Comparison of ENCODE assay signal across 9 mouse cellular contexts in genomic region chr15:85037343-85037690, GRCm38 (mm10). TPM values are rescaled to one million over a fixed set of nuclear protein-coding genes. Genes with fewer than 3 reads are reported as not detected.
DNase-seq lines count a peak whose midpoint lies in the region; ATAC-seq and TF ChIP-seq lines count a peak whose summit lies in the region.
"Had no signal": no experiment of that assay in that cellular context is flagged by ENCODE, and none has a peak within 500 bp of the region (broad histone marks: within the 10 kb centered on the region; RNA-seq: fewer than 3 reads in every experiment).

No protein-coding gene starts in this region.

- H3K4me2 ChIP-seq in forebrain, embryonic 12.5 days, result peak overlapping the region; percentile 69
- peak overlapping the region; percentile 80 for H3K4me2 ChIP-seq in liver, embryonic 14.5 days (ENCODE audit: low read depth)

- H3K79me2 ChIP-seq in heart, adult 2 months (replicated peaks; ENCODE audit: control insufficient read depth, insufficient read depth, low read length), result no peaks in the 10 kb centered on the region
- H3K79me2 ChIP-seq in C2C12 (ENCODE audit: control insufficient read depth, insufficient read depth), result peaks cover 47% of the 10 kb centered on the region

- peak overlapping the region; percentile 86 for H3K27ac ChIP-seq in heart, adult 2 months
- no peak overlapping the region for H3K27ac ChIP-seq in forebrain, embryonic 12.5 days
- H3K27ac ChIP-seq in liver, embryonic 14.5 days, result no peak overlapping the region

- no peak for TF ChIP-seq EP300 in heart, adult 2 months (IDR thresholded peaks at IDR 0.05; ENCODE audit: insufficient read depth, low read depth, low read length)
- TF ChIP-seq EP300 in liver, embryonic 14.5 days (IDR thresholded peaks at IDR 0.05; ENCODE audit: low read depth), result no peak

- no peak for TF ChIP-seq CTCF in heart, adult 2 months (IDR thresholded peaks at IDR 0.05)
- TF ChIP-seq CTCF in C2C12 (IDR thresholded peaks at IDR 0.05; ENCODE audit: control insufficient read depth, insufficient read depth, insufficient read length), result no peak
- no peak for TF ChIP-seq CTCF in liver, embryonic 14.5 days (IDR thresholded peaks at IDR 0.05; ENCODE audit: low read depth)

- H3K4me1 ChIP-seq in heart, adult 2 months (ENCODE audit: control insufficient read depth, insufficient read depth, low read length), result peaks cover 14% of the 10 kb centered on the region
- peaks cover 26% of the 10 kb centered on the region for H3K4me1 ChIP-seq in forebrain, embryonic 12.5 days
- H3K4me1 ChIP-seq in liver, embryonic 14.5 days (replicated peaks; ENCODE audit: control insufficient read depth in 2 of 2, insufficient read depth in 2 of 2, low read length in 1 of 2), result peaks cover 5 to 10% of the 10 kb centered on the region in 2 experiments

- peaks cover 29% of the 10 kb centered on the region for H3K79me3 ChIP-seq in C2C12 (ENCODE audit: low read depth)

- H3K4me3 ChIP-seq in heart, adult 2 months, result peak overlapping the region; percentile 73
- peak overlapping the region; percentile 92 for H3K4me3 ChIP-seq in C2C12 (ENCODE audit: insufficient read depth, poor library complexity, severe bottlenecking)
- H3K4me3 ChIP-seq in forebrain, embryonic 12.5 days (replicated peaks), result peak overlapping the region; percentile 64
- peak overlapping the region; percentile 72 for H3K4me3 ChIP-seq in liver, embryonic 14.5 days (ENCODE audit: insufficient read depth in 1 of 2, low read depth in 2 of 2, low read length in 2 of 2)

- H3ac ChIP-seq in C2C12 (ENCODE audit: control insufficient read depth, insufficient read length, low read depth), result peak overlapping the region; percentile 92

- no peaks in the 10 kb centered on the region for H3K27me3 ChIP-seq in heart, adult 2 months (ENCODE audit: control insufficient read depth, insufficient read depth, low read length)
- no peaks in the 10 kb centered on the region for H3K27me3 ChIP-seq in C2C12 (ENCODE audit: control insufficient read depth, insufficient read depth, insufficient read length)
- peaks cover 44% of the 10 kb centered on the region for H3K27me3 ChIP-seq in forebrain, embryonic 12.5 days
- no peaks in the 10 kb centered on the region for H3K27me3 ChIP-seq in liver, embryonic 14.5 days (ENCODE audit: control insufficient read depth, insufficient read depth, low read length)

- peak; percentile 10; the same call in 1 of the 2 replicates for ATAC-seq in forebrain, embryonic 12.5 days (ENCODE audit: low FRiP score)
- no peak for ATAC-seq in liver, embryonic 14.5 days (ENCODE audit: insufficient read depth)

- no peak for DNase-seq in heart, adult 2 months
- DNase-seq in heart, postnatal 10 days, result no peak
- no peak for DNase-seq in liver, embryonic 14.5 days (ENCODE audit: low read depth in 3 of 3, low spot score in 3 of 3)
- DNase-seq in right cerebral cortex, postnatal 36 days (ENCODE audit: low spot score in 2 of 2), result no peak
- DNase-seq in gastrocnemius, adult 18-20 months (ENCODE audit: low spot score), result no peak
- DNase-seq in B cell, adult 2 months, result no peak

- 2% methylated on average over 8 of the region's 8 CpGs for WGBS in heart, adult 2 months
- 6% methylated on average over 8 of the region's 8 CpGs for WGBS in forebrain, embryonic 12.5 days
- under 1% methylated on average over 8 of the region's 8 CpGs for WGBS in liver, embryonic 14.5 days (ENCODE audit: insufficient replicate concordance)

- TF ChIP-seq POLR2A in heart, adult 2 months (IDR thresholded peaks at IDR 0.05; ENCODE audit: insufficient read depth, low read depth, low read length), result no peak

- peak overlapping the region; percentile 88 for H3K9ac ChIP-seq in heart, adult 2 months (ENCODE audit: low read depth, low read length)
- peak overlapping the region; percentile 81 for H3K9ac ChIP-seq in forebrain, embryonic 12.5 days
- peak overlapping the region; percentile 79 for H3K9ac ChIP-seq in liver, embryonic 14.5 days (replicated peaks)

- H3K9me3 ChIP-seq in forebrain, embryonic 12.5 days, result no peaks in the 10 kb centered on the region
- no peaks in the 10 kb centered on the region for H3K9me3 ChIP-seq in liver, embryonic 14.5 days (ENCODE audit: control insufficient read depth, low read length)

- intact Hi-C loops in heart, adult 2 months (cut with DNase I), result loop anchor here (2.0 kb wide), 1 partner anchor 49 kb away; the partner anchor contains the start of gene 5031439G07Rik
- intact Hi-C loops in heart, postnatal 10 days (cut with DNase I), result no loop called here

- no peaks in the 10 kb centered on the region for H3K36me3 ChIP-seq in heart, adult 2 months (ENCODE audit: control insufficient read depth, insufficient read depth, low read length)
- H3K36me3 ChIP-seq in C2C12 (ENCODE audit: control insufficient read depth, insufficient read depth), result no peaks in the 10 kb centered on the region
- no peaks in the 10 kb centered on the region for H3K36me3 ChIP-seq in forebrain, embryonic 12.5 days (replicated peaks)
- H3K36me3 ChIP-seq in liver, embryonic 14.5 days (replicated peaks; ENCODE audit: control insufficient read depth, insufficient read depth, low read depth), result no peaks in the 10 kb centered on the region

TF ChIP-seq in C2C12, 6 proteins besides CTCF, POLR2A, EP300 and RAD21:
- TF ChIP-seq CEBPB (IDR thresholded peaks at IDR 0.05; ENCODE audit: low read depth) (no peak), FOSL1 (IDR thresholded peaks at IDR 0.05; ENCODE audit: insufficient read depth, low read length, poor library complexity, severe bottlenecking) (no peak), MYOG (IDR thresholded peaks at IDR 0.05; ENCODE audit: control insufficient read depth, extremely low read depth, insufficient read length) (no peak), MYOD1 (IDR thresholded peaks at IDR 0.05; ENCODE audit: control insufficient read depth, insufficient read length, low read depth) (no peak), MAX (IDR thresholded peaks at IDR 0.05) (no peak), USF1 (IDR thresholded peaks at IDR 0.05; ENCODE audit: low read depth) (no peak)
TF ChIP-seq in C2C12: peak in this region for 0.

RNA-seq across cellular contexts. Expression of gene Fam118a, which starts 8.6 kb away (rescaled TPM):
- total RNA-seq in heart, adult 2 months (2021), result 1 to 10 TPM; 6.1 to 6.3 TPM
- polyA plus RNA-seq in heart, adult 2 months (2012; rRNA removed), result 4.7 and 6.3 TPM in 2 replicates
- total RNA-seq in heart, postnatal 10 days (2021), result 10 to 100 TPM; 10.1 to 10.8 TPM
- 24.5 TPM for polyA plus RNA-seq in C2C12 (2012; fragmentation: generic; extraction: Trizol)
- 22.1 and 23.6 TPM in 2 replicates for polyA plus RNA-seq in forebrain, embryonic 12.5 days (2016; fragmentation: Nextera tagmentation; extraction: Ambion mirVana)
- 1.6 and 2.8 TPM in 2 replicates for polyA plus RNA-seq in liver, embryonic 14.5 days (2012; rRNA removed)
- polyA plus RNA-seq in liver, embryonic 14.5 days (2014; fragmentation: Nextera tagmentation; extraction: Ambion mirVana), result 5.0 and 5.9 TPM in 2 replicates
- total RNA-seq in gastrocnemius, adult 18-20 months (2021), result 1 to 10 TPM; 3.9 to 4.5 TPM

RNA-seq across cellular contexts. Expression of gene Upk3a, which starts 20.4 kb away (rescaled TPM):
- total RNA-seq in heart, adult 2 months (2021), result not detected
- 0.39 TPM in 1 of 2 replicates, not detected in the other for polyA plus RNA-seq in heart, adult 2 months (2012; rRNA removed)
- total RNA-seq in heart, postnatal 10 days (2021), result not detected
- polyA plus RNA-seq in C2C12 (2012; fragmentation: generic; extraction: Trizol), result not detected
- 0.24 TPM in 1 of 2 replicates, not detected in the other for polyA plus RNA-seq in forebrain, embryonic 12.5 days (2016; fragmentation: Nextera tagmentation; extraction: Ambion mirVana)
- polyA plus RNA-seq in liver, embryonic 14.5 days (2012; rRNA removed), result 0.04 TPM in 1 of 2 replicates, not detected in the other
- polyA plus RNA-seq in liver, embryonic 14.5 days (2014; fragmentation: Nextera tagmentation; extraction: Ambion mirVana), result 0.13 TPM in 1 of 2 replicates, not detected in the other
- not detected for total RNA-seq in gastrocnemius, adult 18-20 months (2021)
- total RNA-seq: hematopoietic stem cell, adult 5-6 weeks had no signal

RNA-seq across cellular contexts. Expression of gene 5031439G07Rik, which starts 49.0 kb away (rescaled TPM):
- 10 to 100 TPM; 28.9 to 36.1 TPM for total RNA-seq in heart, adult 2 months (2021)
- polyA plus RNA-seq in heart, adult 2 months (2012; rRNA removed), result 13.1 and 15.8 TPM in 2 replicates
- total RNA-seq in heart, postnatal 10 days (2021), result 10 to 100 TPM; 22.1 to 25.2 TPM
- polyA plus RNA-seq in C2C12 (2012; fragmentation: generic; extraction: Trizol), result 30.4 TPM
- polyA plus RNA-seq in forebrain, embryonic 12.5 days (2016; fragmentation: Nextera tagmentation; extraction: Ambion mirVana), result 14.2 and 14.5 TPM in 2 replicates
- polyA plus RNA-seq in liver, embryonic 14.5 days (2012; rRNA removed), result 1.7 and 1.8 TPM in 2 replicates
- 1.2 and 1.4 TPM in 2 replicates for polyA plus RNA-seq in liver, embryonic 14.5 days (2014; fragmentation: Nextera tagmentation; extraction: Ambion mirVana)
- 10 to 100 TPM; 79.2 to 99.4 TPM for total RNA-seq in gastrocnemius, adult 18-20 months (2021)
